Mouse (Mus musculus) C2C12 (cell line): Measurements from ENCODE around the gene Vamp4.

Experiments used
- CEBPB ChIP-seq: IDR thresholded peaks from one replicate; pipeline ENCODE4 v1.6.1; 2011; ENCODE audit warnings: low read depth, mild to moderate bottlenecking, control low read depth, moderate library complexity
- CTCF ChIP-seq: IDR thresholded peaks from one replicate; pipeline ENCODE4 v1.5.1; 2011; ENCODE audit not compliant: control insufficient read depth, insufficient read depth, insufficient read length
- FOSL1 ChIP-seq: IDR thresholded peaks from one replicate; pipeline ENCODE4 v1.8.0; 2011; ENCODE audit warnings: mild to moderate bottlenecking, low read length; ENCODE audit not compliant: poor library complexity, insufficient read depth, severe bottlenecking
- MYOD1 ChIP-seq: IDR thresholded peaks from one replicate; pipeline ENCODE4 v1.6.1; 2011; ENCODE audit warnings: low read depth; ENCODE audit not compliant: control insufficient read depth, insufficient read length
- MYOG ChIP-seq: IDR thresholded peaks from one replicate; pipeline ENCODE4 v1.6.1; 2011; ENCODE audit not compliant: control insufficient read depth, insufficient read length; ENCODE audit errors: extremely low read depth
- USF1 ChIP-seq: IDR thresholded peaks from one replicate; pipeline ENCODE4 v1.6.1; 2011; ENCODE audit warnings: low read depth, mild to moderate bottlenecking, control low read depth, moderate library complexity

GRCm38 (mm10) chr1:162623895-162624294, 53.6 kb downstream of the Vamp4 start:
- no peak for TF ChIP-seq MYOD1
- no peak for TF ChIP-seq CTCF
- TF ChIP-seq MYOG, result no peak
- TF ChIP-seq USF1, result no peak
- TF ChIP-seq CEBPB, result no peak
- TF ChIP-seq FOSL1, result no peak
